23 mouse cellular contexts compared by ENCODE assay signal in genomic region chr11:62080476-62080875, GRCm38 (mm10).
DNase-seq lines count a peak whose midpoint lies in the region; ATAC-seq and TF ChIP-seq lines count a peak whose summit lies in the region.
"Had no signal": no experiment of that assay in that cellular context is flagged by ENCODE, and none has a peak within 500 bp of the region (broad histone marks: within the 10 kb centered on the region; RNA-seq: fewer than 3 reads in every experiment).

No protein-coding gene starts in this region.

- no peak for TF ChIP-seq EP300 in CH12.LX (IDR thresholded peaks at IDR 0.05; ENCODE audit: low read length)

- ATAC-seq in heart, embryonic 13.5 days (ENCODE audit: extremely low read depth, insufficient number of reproducible peaks, low FRiP score, low TSS enrichment), result no peak
- no peak for ATAC-seq in heart, embryonic 12.5 days (ENCODE audit: insufficient number of reproducible peaks, low FRiP score)
- no peak for ATAC-seq in liver, embryonic 11.5 days (replicated peaks; ENCODE audit: low FRiP score)
- ATAC-seq: forebrain, embryonic 16.5 days; inflammation-experienced regulatory T-cells, adult 6 months; intestine, postnatal 0 days had no signal

- H3K27me3 ChIP-seq in heart, embryonic 13.5 days (replicated peaks), result no peaks in the 10 kb centered on the region
- H3K27me3 ChIP-seq in heart, embryonic 12.5 days (replicated peaks), result no peaks in the 10 kb centered on the region
- no peaks in the 10 kb centered on the region for H3K27me3 ChIP-seq in liver, adult 2 months (ENCODE audit: control insufficient read depth, insufficient read depth, low read length)
- no peaks in the 10 kb centered on the region for H3K27me3 ChIP-seq in liver, embryonic 11.5 days (replicated peaks; ENCODE audit: control insufficient read depth, insufficient read depth, low read length)
- H3K27me3 ChIP-seq in CH12.LX (replicated peaks), result no peaks in the 10 kb centered on the region
- H3K27me3 ChIP-seq: hindbrain, embryonic 13.5 days had no signal

- H3K79me2 ChIP-seq in liver, adult 2 months (ENCODE audit: control insufficient read depth, insufficient read depth, low read length), result no peaks in the 10 kb centered on the region; the same call in 1 of the 2 replicates
- H3K79me2 ChIP-seq in CH12.LX (replicated peaks; ENCODE audit: control insufficient read depth, extremely low read depth, insufficient read depth, poor library complexity, severe bottlenecking), result no peaks in the 10 kb centered on the region; the same call in 1 of the 2 replicates

- TF ChIP-seq POLR2A in liver, adult 2 months (IDR thresholded peaks at IDR 0.05; ENCODE audit: extremely low read depth, insufficient read depth, low read length), result no peak
- no peak for TF ChIP-seq POLR2A in CH12.LX (IDR thresholded peaks at IDR 0.05; ENCODE audit: low read depth, low read length)
- no peak for TF ChIP-seq POLR2A in embryonic fibroblast, embryonic 13.5 days (IDR thresholded peaks at IDR 0.05; ENCODE audit: low read depth, low read length)

- peak overlapping the region; percentile 7; the same call in 1 of the 2 replicates for H3K4me2 ChIP-seq in heart, embryonic 13.5 days
- H3K4me2 ChIP-seq in heart, embryonic 12.5 days, result no peak overlapping the region
- H3K4me2 ChIP-seq in liver, embryonic 11.5 days, result no peak overlapping the region
- peak overlapping the region; percentile 93 for H3K4me2 ChIP-seq in CH12.LX (ENCODE audit: insufficient read depth, low read depth, poor library complexity, severe bottlenecking)
- H3K4me2 ChIP-seq: heart, embryonic 11.5 days; hindbrain, embryonic 13.5 days had no signal

- no peak overlapping the region for H3K27ac ChIP-seq in heart, embryonic 13.5 days (replicated peaks)
- no peak overlapping the region for H3K27ac ChIP-seq in heart, embryonic 12.5 days (ENCODE audit: poor library complexity, severe bottlenecking)
- H3K27ac ChIP-seq in liver, adult 2 months (replicated peaks; ENCODE audit: insufficient read depth, low read depth, low read length), result no peak overlapping the region
- H3K27ac ChIP-seq in liver, embryonic 11.5 days (ENCODE audit: low read depth, low read length), result no peak overlapping the region
- H3K27ac ChIP-seq in CH12.LX (ENCODE audit: insufficient read depth, low read depth), result no peak overlapping the region
- H3K27ac ChIP-seq in embryonic fibroblast, embryonic 13.5 days (ENCODE audit: insufficient read depth, low read length), result peak overlapping the region; percentile 20; the same call in 1 of the 2 replicates
- H3K27ac ChIP-seq: embryonic facial prominence, embryonic 10.5 days; forebrain, embryonic 10.5 days; heart, adult 2 months; hindbrain, embryonic 13.5 days had no signal

- H3K9ac ChIP-seq in heart, embryonic 13.5 days, result no peak overlapping the region
- H3K9ac ChIP-seq in heart, embryonic 12.5 days, result no peak overlapping the region
- H3K9ac ChIP-seq in liver, adult 2 months (ENCODE audit: low read depth, low read length), result no peak overlapping the region
- no peak overlapping the region for H3K9ac ChIP-seq in liver, embryonic 11.5 days (ENCODE audit: low read depth, low read length)
- H3K9ac ChIP-seq in CH12.LX (ENCODE audit: insufficient read depth, low read depth), result peak overlapping the region; percentile 52
- H3K9ac ChIP-seq: hindbrain, embryonic 13.5 days had no signal

- dilution Hi-C loops in CH12.LX (cut with MboI; ENCODE audit: extremely low pct_ligation_motif_present, extremely low pct_unique_long_range_greater_than_20kb, low sequenced_read_pairs), result no loop called here

- peak; percentile 72 for DNase-seq in liver, adult 2 months (ENCODE audit: extremely low read depth, low read depth, low spot score)
- DNase-seq in liver, embryonic 11.5 days (ENCODE audit: low spot score), result no peak
- no peak for DNase-seq in CH12.LX (ENCODE audit: extremely low read depth)
- DNase-seq in adrenal gland, adult 8-10 months, result no peak
- no peak for DNase-seq in spleen, adult 18-20 months
- DNase-seq: adrenal gland, postnatal 25 days; cerebellum, adult 2 months; cerebellum, postnatal 10 days; gastrocnemius, postnatal 10 days; heart, adult 2 months; heart, postnatal 4 days had no signal

- in situ Hi-C loops in CH12.LX (cut with MboI; ENCODE audit: low pct_ligation_motif_present, low pct_unique_long_range_greater_than_20kb, low sequenced_read_pairs), result no loop called here

- 76% methylated on average over 2 of the region's 2 CpGs for WGBS in heart, embryonic 13.5 days
- WGBS in heart, embryonic 12.5 days, result 80% methylated on average over 2 of the region's 2 CpGs
- 24% methylated on average over 2 of the region's 2 CpGs for WGBS in liver, adult 2 months
- 82% methylated on average over 2 of the region's 2 CpGs for WGBS in liver, embryonic 11.5 days

- no peaks in the 10 kb centered on the region for H3K9me3 ChIP-seq in heart, embryonic 13.5 days
- no peaks in the 10 kb centered on the region for H3K9me3 ChIP-seq in heart, embryonic 12.5 days (replicated peaks)
- no peaks in the 10 kb centered on the region for H3K9me3 ChIP-seq in liver, embryonic 11.5 days (ENCODE audit: control insufficient read depth, low read length)
- no peaks in the 10 kb centered on the region for H3K9me3 ChIP-seq in CH12.LX (replicated peaks; ENCODE audit: low read length)
- H3K9me3 ChIP-seq: embryonic facial prominence, embryonic 10.5 days; forebrain, embryonic 10.5 days; G1E; hindbrain, embryonic 13.5 days had no signal

- H3K36me3 ChIP-seq in heart, embryonic 13.5 days, result no peaks in the 10 kb centered on the region
- H3K36me3 ChIP-seq in heart, embryonic 12.5 days, result no peaks in the 10 kb centered on the region
- H3K36me3 ChIP-seq in liver, adult 2 months (ENCODE audit: control insufficient read depth, insufficient read depth, low read length), result no peaks in the 10 kb centered on the region
- H3K36me3 ChIP-seq in liver, embryonic 11.5 days (ENCODE audit: control insufficient read depth, insufficient read depth, low read length), result no peaks in the 10 kb centered on the region
- H3K36me3 ChIP-seq in CH12.LX (replicated peaks in 1 of 2; ENCODE audit: control insufficient read depth in 1 of 2, insufficient read depth in 1 of 2, low read length in 1 of 2), result peaks cover 0 to 1% of the 10 kb centered on the region in 2 experiments
- H3K36me3 ChIP-seq: embryonic facial prominence, embryonic 10.5 days; forebrain, embryonic 10.5 days; G1E; hindbrain, embryonic 13.5 days had no signal

- no peak for TF ChIP-seq RAD21 in CH12.LX (IDR thresholded peaks at IDR 0.05; ENCODE audit: low read depth, low read length)

- peaks cover 23% of the 10 kb centered on the region for H3K4me1 ChIP-seq in heart, embryonic 13.5 days
- H3K4me1 ChIP-seq in heart, embryonic 12.5 days (replicated peaks), result peaks cover 7% of the 10 kb centered on the region; the same call in 1 of the 2 replicates
- H3K4me1 ChIP-seq in liver, adult 2 months (ENCODE audit: control insufficient read depth, insufficient read depth, low read length), result peaks cover 2% of the 10 kb centered on the region; the same call in 1 of the 2 replicates
- H3K4me1 ChIP-seq in liver, embryonic 11.5 days (replicated peaks; ENCODE audit: control insufficient read depth, insufficient read depth, low read length), result no peaks in the 10 kb centered on the region
- H3K4me1 ChIP-seq in CH12.LX (ENCODE audit: control insufficient read depth in 1 of 2, insufficient read depth in 2 of 2), result peaks cover 3 to 37% of the 10 kb centered on the region in 2 experiments
- H3K4me1 ChIP-seq in embryonic fibroblast, embryonic 13.5 days (ENCODE audit: control insufficient read depth, insufficient read depth, low read length), result peaks cover 10% of the 10 kb centered on the region

- no peak overlapping the region for H3K4me3 ChIP-seq in heart, embryonic 13.5 days
- H3K4me3 ChIP-seq in heart, embryonic 12.5 days, result no peak overlapping the region
- H3K4me3 ChIP-seq in liver, adult 2 months (ENCODE audit: insufficient read depth, low read depth, low read length), result no peak overlapping the region
- no peak overlapping the region for H3K4me3 ChIP-seq in liver, embryonic 11.5 days (ENCODE audit: low read depth, low read length)
- H3K4me3 ChIP-seq in CH12.LX (replicated peaks in 1 of 3; ENCODE audit: low read depth in 2 of 3, low read length in 2 of 3, poor library complexity in 1 of 3), result peak overlapping the region in 1 of 3 experiments; percentile 4
- no peak overlapping the region for H3K4me3 ChIP-seq in embryonic fibroblast, embryonic 13.5 days (ENCODE audit: insufficient read depth, low read length)
- H3K4me3 ChIP-seq: embryonic facial prominence, embryonic 10.5 days; erythroblast, embryonic 14.5 days; forebrain, embryonic 10.5 days; heart, adult 2 months; hindbrain, embryonic 13.5 days had no signal

- no peak for TF ChIP-seq CTCF in liver, adult 2 months (IDR thresholded peaks at IDR 0.05; ENCODE audit: low read depth, low read length)
- no peak for TF ChIP-seq CTCF in CH12.LX (conservative IDR thresholded peaks at IDR 0.05 in 1 of 2, IDR thresholded peaks at IDR 0.05 in 1 of 2; ENCODE audit: low read depth in 2 of 2, low read length in 2 of 2)
- no peak for TF ChIP-seq CTCF in embryonic fibroblast, embryonic 13.5 days (IDR thresholded peaks at IDR 0.05; ENCODE audit: borderline replicate concordance, insufficient read depth, low read length)

TF ChIP-seq in CH12.LX, 34 proteins besides CTCF, POLR2A, EP300 and RAD21:
- TF ChIP-seq KAT2A (IDR thresholded peaks at IDR 0.05; ENCODE audit: insufficient replicate concordance, low read length) (no peak), ELF1 (IDR thresholded peaks at IDR 0.05; ENCODE audit: low read depth, low read length) (0 out of 2 replicates have a peak, but pooled peaks have one; percentile 11)
TF ChIP-seq in CH12.LX: peak in this region for 1.

Comparison
In these comparisons a context has a peak if more than half of its experiments do, and no peak if none do; other contexts are left out.
1. H3K4me2 ChIP-seq: peak in heart, embryonic 13.5 days (single experiment) and CH12.LX (single experiment); none in heart, embryonic 12.5 days (single experiment) and liver, embryonic 11.5 days (single experiment).